Mouse (Mus musculus) lung, embryonic 14.5 days (tissue): Measurements from ENCODE around the gene Hmgcr. TPM values are rescaled to one million over a fixed set of nuclear protein-coding genes. Genes with fewer than 3 reads are reported as not detected.

Experiments
- ATAC-seq: fragments of 200-750 bp; cut with Nextera tagmentation; 2 replicates; pipeline ENCODE4 v1.8.0; 2017; ENCODE audit warnings: mild to moderate bottlenecking, moderate TSS enrichment, moderate library complexity; ENCODE audit not compliant: insufficient read depth
- DNase-seq: peaks from one replicate; pipeline ENCODE4 v3.0.0-alpha.2; 2015
- H3K27ac ChIP-seq: fragments of 300-500 bp; sonication (generic); 2 replicates; pipeline ENCODE4 v1.5.1; 2014; ENCODE audit warnings: low read depth, mild to moderate bottlenecking, moderate library complexity
- H3K27me3 ChIP-seq: fragments of 300-500 bp; sonication (generic); 2 replicates; pipeline ENCODE4 v1.6.1; 2014; ENCODE audit warnings: low read length, control low read depth; ENCODE audit not compliant: insufficient read depth
- H3K36me3 ChIP-seq: fragments of 300-500 bp; sonication (generic); 2 replicates; pipeline ENCODE4 v1.6.1; 2014; ENCODE audit warnings: control low read depth; ENCODE audit not compliant: insufficient read depth
- H3K4me1 ChIP-seq: fragments of 300-500 bp; sonication (generic); 2 replicates; pipeline ENCODE4 v1.6.1; 2014; ENCODE audit warnings: antibody characterized with exemption, control low read depth; ENCODE audit not compliant: insufficient read depth
- H3K4me2 ChIP-seq: fragments of 300-500 bp; sonication (generic); 2 replicates; pipeline ENCODE4 v1.6.1; 2014; ENCODE audit warnings: mild to moderate bottlenecking
- H3K4me3 ChIP-seq: fragments of 300-500 bp; sonication (generic); 2 replicates; pipeline ENCODE4 v1.5.1; 2014; ENCODE audit warnings: low read depth, low read length
- H3K9ac ChIP-seq: fragments of 300-500 bp; sonication (generic); 2 replicates; pipeline ENCODE4 v1.6.1; 2014
- H3K9me3 ChIP-seq: fragments of 300-500 bp; sonication (generic); 2 replicates; pipeline ENCODE4 v1.6.1; 2016; ENCODE audit warnings: low read depth, low read length, control low read depth
- CTCF ChIP-seq: IDR thresholded peaks from 2 replicates; pipeline ENCODE4 v1.5.1; 2016; ENCODE audit warnings: antibody characterized with exemption, low read depth
- WGBS: fragments of 180-500 bp; shearing (Covaris S2); extraction: QIAGEN DNeasy Blood & Tissue Kit; methylation state at CpG from one replicate; pipeline ENCODE4 v1.1.7; 2014; 5-methylcytosine and 5-hydroxymethylcytosine counted together
- polyA plus RNA-seq: library from polyadenylated mRNA; unstranded; fragments of >200 nt; fragmentation: Nextera tagmentation; extraction: Ambion mirVana; gene quantifications from 2 replicates; pipeline ENCODE4 v1.2.1, GENCODE M21; 2014

Hmgcr gene
- 73.8 and 75.0 TPM in 2 replicates for polyA plus RNA-seq

- Histone ChIP-seq H3K27ac (peak within 1 kb of the TSS; percentile 89), H3K36me3 (peaks cover 14% of the 10 kb centered on the region), H3K4me3 (peak within 1 kb of the TSS; percentile 97), H3K9me3 (no peaks in the 10 kb centered on the region), H3K27me3 (no peaks in the 10 kb centered on the region), H3K4me2 (peak within 1 kb of the TSS; percentile 77), H3K4me1 (peaks cover 10% of the 10 kb centered on the region), H3K9ac (peak within 1 kb of the TSS; percentile 95)
- no peak for TF ChIP-seq CTCF
- peak; percentile 99 for DNase-seq
- under 1% methylated on average over 65 of the region's 70 CpGs for WGBS
- ATAC-seq = peak; percentile 100
Observed at GRCm38 (mm10) chr13:96670406-96671077, at the start of gene Hmgcr. Gene Hmgcr, minus strand, starts transcription at chr13:96670936.

- Histone ChIP-seq H3K27me3 (no peaks in the 10 kb centered on the region), H3K9ac (no peak overlapping the region), H3K4me1 (no peaks in the 10 kb centered on the region), H3K4me3 (no peak overlapping the region), H3K9me3 (no peaks in the 10 kb centered on the region), H3K4me2 (no peak overlapping the region), H3K27ac (no peak overlapping the region), H3K36me3 (no peaks in the 10 kb centered on the region)
- ATAC-seq (no peak), DNase-seq (no peak)
- 69% methylated on average over 2 of the region's 2 CpGs for WGBS
- TF ChIP-seq CTCF = no peak
Observed at GRCm38 (mm10) chr13:96720003-96720402, 49.3 kb upstream of the Hmgcr start.

GRCm38 (mm10) chr13:96717821-96718220 lies 47.1 kb upstream of the Hmgcr start:
- DNase-seq (no peak), ATAC-seq (no peak)
- WGBS = 52% methylated on average over 1 of the region's 1 CpGs
- Histone ChIP-seq H3K4me2 (no peak overlapping the region), H3K4me1 (no peaks in the 10 kb centered on the region), H3K4me3 (no peak overlapping the region), H3K27me3 (no peaks in the 10 kb centered on the region), H3K27ac (no peak overlapping the region), H3K36me3 (no peaks in the 10 kb centered on the region), H3K9me3 (no peaks in the 10 kb centered on the region), H3K9ac (no peak overlapping the region)
- TF ChIP-seq CTCF = no peak

GRCm38 (mm10) chr13:96716311-96716710 lies 45.6 kb upstream of the Hmgcr start:
- no peaks in the 10 kb centered on the region for H3K4me1 ChIP-seq
- no peaks in the 10 kb centered on the region for H3K36me3 ChIP-seq
- no peak for DNase-seq
- no peak overlapping the region for H3K4me2 ChIP-seq
- no peak overlapping the region for H3K9ac ChIP-seq
- H3K4me3 ChIP-seq = no peak overlapping the region
- H3K27me3 ChIP-seq = no peaks in the 10 kb centered on the region
- TF ChIP-seq CTCF = no peak
- 84% methylated on average over 2 of the region's 2 CpGs for WGBS
- no peaks in the 10 kb centered on the region for H3K9me3 ChIP-seq
- ATAC-seq = no peak
- no peak overlapping the region for H3K27ac ChIP-seq

GRCm38 (mm10) chr13:96709269-96710233 lies 38.8 kb upstream of the Hmgcr start:
- no peak for TF ChIP-seq CTCF
- Histone ChIP-seq H3K27ac (no peak overlapping the region), H3K4me1 (no peaks in the 10 kb centered on the region), H3K27me3 (no peaks in the 10 kb centered on the region), H3K9me3 (no peaks in the 10 kb centered on the region), H3K4me2 (no peak overlapping the region), H3K9ac (no peak overlapping the region), H3K36me3 (no peaks in the 10 kb centered on the region), H3K4me3 (no peak overlapping the region)
- WGBS = 71% methylated on average over 8 of the region's 8 CpGs
- ATAC-seq (no peak), DNase-seq (no peak)

DNA sequence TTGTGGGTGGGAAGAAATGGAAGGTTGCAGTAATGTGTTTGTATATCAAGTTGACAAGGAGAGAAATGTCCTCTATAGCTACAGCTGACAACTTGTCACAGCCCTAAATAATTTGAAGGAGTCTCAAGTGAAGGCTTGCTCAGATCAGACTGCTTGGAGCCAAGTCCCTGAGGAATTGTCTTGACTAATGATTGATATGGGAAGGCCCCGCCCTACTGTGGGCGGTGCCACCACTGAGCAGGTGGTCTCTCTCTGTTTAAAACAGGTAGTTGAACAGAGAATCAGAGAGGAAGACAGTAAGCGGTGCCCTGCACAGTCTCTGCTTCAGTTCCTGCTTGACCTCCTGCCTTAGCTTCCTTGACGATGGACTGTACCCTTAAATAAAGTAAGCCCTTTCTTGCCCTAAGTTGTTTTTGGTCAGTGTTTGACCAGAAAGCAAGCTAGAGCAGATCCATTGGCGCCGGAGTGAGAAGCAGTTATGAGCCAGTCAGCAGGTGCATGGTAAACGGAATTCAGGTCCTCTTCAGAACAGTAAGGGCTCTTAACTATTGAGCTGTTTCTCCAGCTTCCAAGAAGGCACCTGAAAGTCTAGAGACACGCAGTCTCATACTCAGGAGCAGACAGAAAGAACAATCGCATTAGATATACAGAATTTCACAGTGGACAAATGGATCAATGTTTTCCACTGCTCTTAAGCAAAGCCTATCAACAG lies 32.0 kb upstream of the Hmgcr start:
- Histone ChIP-seq H3K9ac (no peak overlapping the region), H3K9me3 (no peaks in the 10 kb centered on the region), H3K4me3 (no peak overlapping the region), H3K4me1 (no peaks in the 10 kb centered on the region), H3K27ac (no peak overlapping the region), H3K27me3 (no peaks in the 10 kb centered on the region), H3K36me3 (no peaks in the 10 kb centered on the region), H3K4me2 (0 out of 2 replicates have a peak overlapping the region, but pooled peaks have one; percentile 0)
- WGBS = 58% methylated on average over 9 of the region's 9 CpGs
- DNase-seq = peak; percentile 21
- no peak for ATAC-seq
- TF ChIP-seq CTCF = no peak
